Mouse (Mus musculus) intestine, postnatal 0 days (tissue): ENCODE measurements around the gene Ptprcap. TPM values are rescaled to one million over a fixed set of nuclear protein-coding genes. Genes with fewer than 3 reads are reported as not detected.
A peak's percentile ranks its signal among the peaks of the same experiment; 100 is the strongest.

Experiments
- ATAC-seq: fragments of 200-750 bp; cut with Nextera tagmentation; 2 replicates; pipeline ENCODE4 v1.8.0; 2017; ENCODE audit warnings: mild to moderate bottlenecking, moderate TSS enrichment, moderate library complexity
- H3K27ac ChIP-seq: fragments of 300-500 bp; sonication (generic); 2 replicates; pipeline ENCODE4 v1.5.1; 2014; ENCODE audit warnings: mild to moderate bottlenecking, low read depth, low read length, moderate library complexity
- H3K27me3 ChIP-seq: fragments of 300-500 bp; sonication (generic); replicated peaks from 2 replicates; pipeline ENCODE4 v1.6.1; 2014; ENCODE audit warnings: low read length, mixed read lengths; ENCODE audit not compliant: control insufficient read depth, insufficient read depth
- H3K36me3 ChIP-seq: fragments of 300-500 bp; sonication (generic); 2 replicates; pipeline ENCODE4 v1.6.1; 2014; ENCODE audit warnings: mild to moderate bottlenecking, moderate library complexity; ENCODE audit not compliant: control insufficient read depth, insufficient read depth
- H3K4me1 ChIP-seq: fragments of 300-500 bp; sonication (generic); replicated peaks from 2 replicates; pipeline ENCODE4 v1.6.1; 2014; ENCODE audit warnings: antibody characterized with exemption, low read length, mixed read lengths; ENCODE audit not compliant: control insufficient read depth, insufficient read depth
- H3K4me2 ChIP-seq: fragments of 300-500 bp; sonication (generic); replicated peaks from 2 replicates; pipeline ENCODE4 v1.6.1; 2014; ENCODE audit warnings: low read depth, mild to moderate bottlenecking, moderate library complexity
- H3K4me3 ChIP-seq: fragments of 300-500 bp; sonication (generic); 2 replicates; pipeline ENCODE4 v1.5.1; 2014; ENCODE audit warnings: low read depth, low read length
- H3K9ac ChIP-seq: fragments of 300-500 bp; sonication (generic); 2 replicates; pipeline ENCODE4 v1.6.1; 2014; ENCODE audit warnings: mild to moderate bottlenecking, low read depth, low read length
- H3K9me3 ChIP-seq: fragments of 300-500 bp; sonication (generic); 2 replicates; pipeline ENCODE4 v1.6.1; 2016; ENCODE audit warnings: mixed run types; ENCODE audit not compliant: control insufficient read depth
- CTCF ChIP-seq: sonication (generic); IDR thresholded peaks from 2 replicates; pipeline ENCODE4 v1.5.1; 2016; ENCODE audit warnings: low read depth, mild to moderate bottlenecking, control low read depth, antibody characterized with exemption, moderate library complexity
- WGBS: fragments of 180-500 bp; shearing (Covaris S2); extraction: QIAGEN DNeasy Blood & Tissue Kit; methylation state at CpG from one replicate; pipeline ENCODE4 v1.1.7; 2014; 5-methylcytosine and 5-hydroxymethylcytosine counted together
- polyA plus RNA-seq: library from polyadenylated mRNA; unstranded; fragments of >200 nt; fragmentation: Nextera tagmentation; extraction: Ambion mirVana; gene quantifications from 2 replicates; pipeline ENCODE4 v1.2.1, GENCODE M21; 2015

Ptprcap gene
- polyA plus RNA-seq: 2.7 and 3.4 TPM in 2 replicates

- H3K9me3 ChIP-seq: no peaks in the 10 kb centered on the region
- no peak for TF ChIP-seq CTCF
- peaks cover 61% of the 10 kb centered on the region for H3K36me3 ChIP-seq
- no peak for ATAC-seq
- no peak within 1 kb of the TSS for H3K4me3 ChIP-seq
- H3K27me3 ChIP-seq: no peaks in the 10 kb centered on the region
- peaks cover 9% of the 10 kb centered on the region; the same call in 1 of the 2 replicates for H3K4me1 ChIP-seq
- WGBS: 72% methylated on average over 11 of the region's 11 CpGs
- H3K4me2 ChIP-seq: no peak within 1 kb of the TSS
- H3K27ac ChIP-seq: no peak within 1 kb of the TSS
- no peak within 1 kb of the TSS for H3K9ac ChIP-seq
Observed at GRCm38 (mm10) chr19:4153232-4153654, at the start of gene Ptprcap. TSS of gene Ptprcap (plus strand) at chr19:4153604.

DNA sequence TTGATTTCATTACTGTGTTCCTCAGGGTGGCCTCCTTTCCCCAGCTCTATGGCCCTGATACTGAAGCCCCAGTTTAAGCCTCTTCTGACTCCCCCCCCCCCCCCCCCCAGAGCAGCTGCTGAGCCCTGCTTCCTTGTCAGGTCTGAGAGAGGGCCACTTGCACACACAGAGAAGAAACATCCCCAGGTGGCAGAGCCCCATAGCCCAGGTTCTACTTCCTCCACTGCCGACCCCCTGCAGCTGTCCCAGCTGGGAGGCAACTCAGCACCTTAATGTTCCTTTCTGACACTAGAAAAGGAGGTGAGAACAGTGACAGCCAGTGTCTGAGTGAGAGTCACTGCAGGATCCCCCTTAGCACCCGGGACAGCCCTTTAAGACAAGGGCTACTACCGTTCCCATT is 49.6 kb upstream of the Ptprcap start:
- H3K9ac ChIP-seq: no peak overlapping the region
- ATAC-seq: no peak
- WGBS: 65% methylated on average over 3 of the region's 3 CpGs
- no peaks in the 10 kb centered on the region for H3K9me3 ChIP-seq
- no peak overlapping the region for H3K4me3 ChIP-seq
- TF ChIP-seq CTCF: no peak
- H3K36me3 ChIP-seq: peaks cover 25% of the 10 kb centered on the region
- H3K4me1 ChIP-seq: no peaks in the 10 kb centered on the region; the same call in 1 of the 2 replicates
- H3K4me2 ChIP-seq: no peak overlapping the region
- H3K27me3 ChIP-seq: no peaks in the 10 kb centered on the region
- H3K27ac ChIP-seq: no peak overlapping the region

GRCm38 (mm10) chr19:4104675-4105194 is 48.7 kb upstream of the Ptprcap start:
- no peak overlapping the region for H3K4me2 ChIP-seq
- H3K9me3 ChIP-seq: no peaks in the 10 kb centered on the region
- H3K9ac ChIP-seq: no peak overlapping the region
- no peaks in the 10 kb centered on the region for H3K4me1 ChIP-seq
- H3K36me3 ChIP-seq: peaks cover 25% of the 10 kb centered on the region
- no peak overlapping the region for H3K4me3 ChIP-seq
- TF ChIP-seq CTCF: no peak
- no peaks in the 10 kb centered on the region for H3K27me3 ChIP-seq
- no peak overlapping the region for H3K27ac ChIP-seq
- no peak for ATAC-seq
- WGBS: 93% methylated on average over 16 of the region's 16 CpGs

- no peak overlapping the region for H3K4me2 ChIP-seq
- no peak overlapping the region for H3K4me3 ChIP-seq
- H3K36me3 ChIP-seq: peaks cover 35% of the 10 kb centered on the region
- TF ChIP-seq CTCF: no peak
- H3K27me3 ChIP-seq: no peaks in the 10 kb centered on the region
- no peaks in the 10 kb centered on the region for H3K9me3 ChIP-seq
- no peak overlapping the region for H3K9ac ChIP-seq
- no peak for ATAC-seq
- WGBS: 87% methylated on average over 14 of the region's 14 CpGs
- no peaks in the 10 kb centered on the region for H3K4me1 ChIP-seq
- H3K27ac ChIP-seq: no peak overlapping the region
Observed at GRCm38 (mm10) chr19:4106654-4107053, 46.8 kb upstream of the Ptprcap start.

GRCm38 (mm10) chr19:4108535-4108934 is 44.9 kb upstream of the Ptprcap start:
- ATAC-seq: no peak
- TF ChIP-seq CTCF: no peak
- H3K9ac ChIP-seq: no peak overlapping the region
- no peak overlapping the region for H3K27ac ChIP-seq
- H3K27me3 ChIP-seq: no peaks in the 10 kb centered on the region
- no peaks in the 10 kb centered on the region for H3K9me3 ChIP-seq
- 90% methylated on average over 9 of the region's 9 CpGs for WGBS
- peaks cover 46% of the 10 kb centered on the region for H3K36me3 ChIP-seq
- H3K4me1 ChIP-seq: peaks cover 5% of the 10 kb centered on the region
- no peak overlapping the region for H3K4me3 ChIP-seq
- no peak overlapping the region for H3K4me2 ChIP-seq

GRCm38 (mm10) chr19:4112063-4112960 is 41.1 kb upstream of the Ptprcap start:
- ATAC-seq: no peak
- Histone ChIP-seq H3K36me3 (peaks cover 59% of the 10 kb centered on the region), H3K27me3 (no peaks in the 10 kb centered on the region), H3K4me2 (no peak overlapping the region), H3K27ac (peak overlapping the region; percentile 97), H3K9ac (no peak overlapping the region), H3K4me1 (peaks cover 5% of the 10 kb centered on the region), H3K9me3 (no peaks in the 10 kb centered on the region), H3K4me3 (no peak overlapping the region)
- no peak for TF ChIP-seq CTCF
- WGBS: 95% methylated on average over 26 of the region's 26 CpGs
